Mouse (Mus musculus) frontal cortex, adult (tissue): Measurements from ENCODE around the gene Sox11.

Source experiments
- ATAC-seq: cut with Nextera tagmentation; 2 replicates; pipeline ENCODE4 v1.9.2; 2017; ENCODE audit warnings: mild to moderate bottlenecking, moderate library complexity, mixed read lengths; ENCODE audit not compliant: low TSS enrichment

Sox11 gene

DNA sequence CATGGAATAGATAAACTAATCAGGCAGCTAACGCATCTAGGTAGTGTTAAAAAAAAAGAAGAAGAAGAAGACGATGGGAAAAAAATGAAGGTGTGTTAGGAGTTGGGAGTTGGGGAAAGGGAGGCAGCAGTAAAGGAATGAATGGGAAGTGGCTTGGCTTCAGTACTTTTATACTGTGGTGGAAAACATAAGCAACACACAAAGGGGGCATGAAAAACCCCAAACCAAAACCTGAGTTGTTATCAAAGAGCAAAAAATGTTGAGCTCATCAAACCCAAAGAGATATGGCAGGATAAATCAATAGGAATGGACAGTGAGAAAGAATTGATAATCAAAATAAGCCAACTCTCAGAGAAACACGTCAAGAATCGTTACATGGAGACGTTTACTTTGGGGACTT is 5.6 kb downstream of the Sox11 start:
- no peak for ATAC-seq

DNA sequence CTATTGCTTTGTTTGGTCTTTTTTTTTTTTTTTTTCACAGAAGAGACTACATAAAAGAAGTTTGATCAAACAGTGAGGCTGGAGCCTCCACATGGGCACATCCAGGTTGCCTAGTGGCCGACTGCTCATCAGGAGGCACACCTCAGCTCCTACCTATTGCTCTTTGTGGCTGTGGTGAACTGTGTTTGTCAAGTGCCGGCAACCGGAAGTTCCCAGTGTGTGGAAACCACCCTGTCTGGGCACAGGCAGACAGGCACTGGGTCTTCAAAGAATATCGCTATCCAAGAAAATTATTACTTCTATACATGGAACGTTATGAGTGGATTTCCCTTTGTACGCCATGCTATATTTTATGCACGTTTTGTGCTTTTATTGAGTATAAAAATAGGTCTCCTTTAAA is 6.0 kb downstream of the Sox11 start:
- no peak for ATAC-seq

DNA sequence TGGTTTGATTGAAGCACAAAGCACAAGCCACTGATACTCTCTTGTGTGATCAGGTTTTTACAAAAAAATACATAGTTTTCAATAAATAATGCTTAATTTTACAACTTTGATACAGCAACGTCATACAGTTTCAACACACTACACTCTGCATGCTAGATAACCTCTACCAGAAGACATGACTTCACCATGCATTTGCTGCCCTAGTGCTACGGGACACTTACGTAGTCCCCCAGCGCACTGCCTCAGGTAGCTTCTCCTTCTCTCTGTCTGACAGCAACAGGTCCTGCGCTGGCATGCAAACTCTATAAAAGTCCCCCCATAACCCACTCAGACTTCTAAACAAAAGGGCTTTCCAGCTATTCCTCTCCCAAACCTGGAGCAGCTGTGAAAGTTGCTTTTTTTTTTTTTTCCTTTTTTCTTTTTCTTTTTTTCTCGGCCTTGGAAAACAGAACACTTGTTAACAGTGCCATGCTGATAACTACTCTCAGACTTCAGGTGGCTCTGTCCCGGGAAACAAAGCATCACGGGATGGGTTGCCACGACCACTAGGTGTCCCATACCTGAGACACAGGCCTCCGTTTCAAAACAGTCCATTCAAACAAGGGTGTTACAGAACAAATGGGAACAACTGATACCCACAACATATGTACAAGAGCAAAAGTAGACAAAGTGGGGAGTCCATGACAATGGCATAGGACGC is 6.9 kb downstream of the Sox11 start:
- no peak for ATAC-seq

DNA sequence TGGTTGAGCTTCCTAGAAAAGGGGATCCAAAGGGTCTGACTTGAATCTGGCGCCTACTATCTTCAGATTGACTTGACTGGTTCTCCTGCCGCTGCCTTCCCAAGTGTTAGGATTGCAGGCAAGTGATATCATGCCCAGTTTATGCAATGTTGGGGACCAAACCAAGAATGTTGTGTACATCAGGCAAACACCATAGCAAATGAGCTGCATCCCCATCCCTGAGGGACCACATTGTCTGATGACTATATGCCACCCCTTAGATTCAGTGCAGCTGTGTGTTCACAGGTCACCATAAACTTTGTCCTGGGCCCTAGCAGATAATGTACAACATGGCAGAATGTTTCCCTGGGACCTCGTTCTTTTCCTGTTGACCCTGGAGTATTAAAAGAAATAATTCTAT is 8.8 kb downstream of the Sox11 start:
- no peak for ATAC-seq

DNA sequence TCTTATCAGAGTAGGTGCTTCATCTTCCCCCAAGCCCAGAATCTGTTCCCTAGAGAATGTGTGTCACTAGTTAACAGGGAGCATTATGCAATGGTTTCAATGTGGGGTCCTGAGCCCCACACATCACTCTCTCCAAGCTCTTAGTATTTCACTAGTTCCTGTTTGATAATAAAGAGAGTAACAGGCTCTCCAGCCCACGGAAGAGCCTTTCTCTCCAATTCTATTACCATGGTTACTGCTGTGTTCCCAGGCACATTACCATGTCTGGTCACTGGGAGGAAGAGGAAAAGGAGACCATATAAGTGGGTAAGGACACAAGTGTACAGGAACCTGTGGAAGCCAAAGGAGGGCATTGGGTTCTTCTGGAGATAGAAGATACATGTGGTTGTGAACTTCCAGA is 19.0 kb downstream of the Sox11 start:
- ATAC-seq = peak; percentile 69; the same call in 1 of the 2 replicates

DNA sequence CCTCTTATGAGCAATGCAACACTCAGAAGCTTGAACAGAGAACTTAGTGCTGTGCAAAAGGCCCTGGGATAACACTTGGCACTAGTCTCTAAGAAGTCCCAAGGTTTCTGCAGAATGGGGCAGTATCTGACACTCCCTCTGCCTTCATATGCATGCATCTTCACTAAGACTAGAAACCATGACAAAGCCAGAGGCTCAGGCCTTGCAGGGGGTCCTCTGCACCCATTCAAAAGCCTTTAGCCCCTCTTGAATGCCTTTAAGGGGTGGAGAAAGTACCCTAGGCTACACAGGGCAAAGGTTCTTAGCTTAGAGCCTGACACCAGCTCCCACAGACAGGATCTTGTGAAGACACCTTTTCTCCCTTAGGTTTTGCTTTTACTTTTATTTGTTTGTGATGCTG is 21.7 kb downstream of the Sox11 start:
- ATAC-seq = no peak

DNA sequence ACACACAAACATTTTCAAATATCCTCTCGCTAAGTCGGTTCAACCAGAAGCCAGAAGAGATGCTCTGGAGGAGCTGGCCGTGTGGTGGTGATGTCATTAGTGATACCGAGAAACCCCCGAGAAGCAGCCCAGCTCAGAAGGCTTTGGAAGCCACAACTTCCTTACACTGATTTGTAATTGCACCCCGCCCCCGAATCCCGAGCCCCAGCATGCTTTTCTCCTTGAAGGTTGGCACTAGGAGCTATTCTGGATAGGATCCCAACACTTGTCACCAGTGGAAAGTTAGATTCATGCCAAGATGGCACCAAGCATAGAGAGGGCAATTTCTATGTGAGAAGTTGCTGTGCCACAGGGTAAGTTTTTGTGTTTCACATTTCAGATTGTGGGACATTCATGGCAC is 29.4 kb downstream of the Sox11 start:
- no peak for ATAC-seq

DNA sequence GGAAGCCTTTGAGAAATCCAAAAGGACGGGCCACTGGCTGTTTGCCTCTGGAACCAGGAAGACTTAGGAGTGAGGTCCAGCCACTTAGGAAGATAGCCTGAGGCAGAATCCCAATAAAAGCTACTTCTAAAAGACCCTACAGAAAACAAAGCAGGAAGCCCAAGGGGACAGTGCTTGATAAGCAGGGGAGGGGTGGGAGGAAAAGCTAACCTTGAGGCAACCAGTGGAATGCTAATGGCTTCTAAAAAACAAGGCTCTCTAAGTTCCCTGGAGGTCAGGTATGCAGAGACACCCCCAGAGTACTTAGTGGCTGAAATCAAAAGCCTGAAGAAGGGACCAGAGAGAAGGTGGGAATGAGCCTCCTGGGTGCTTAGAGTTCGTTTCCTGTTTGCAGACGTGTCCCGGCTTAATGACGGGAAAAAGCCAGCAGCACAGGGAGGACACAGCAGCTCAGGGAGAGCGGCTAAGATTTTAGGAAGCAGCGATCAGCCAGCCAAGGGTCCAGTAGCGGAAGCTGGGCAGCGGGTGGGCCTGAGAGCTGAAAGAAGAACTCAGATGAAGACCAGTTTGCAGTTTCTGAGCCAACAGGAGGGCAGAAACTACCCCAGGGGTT is 30.4 kb downstream of the Sox11 start:
- no peak for ATAC-seq

DNA sequence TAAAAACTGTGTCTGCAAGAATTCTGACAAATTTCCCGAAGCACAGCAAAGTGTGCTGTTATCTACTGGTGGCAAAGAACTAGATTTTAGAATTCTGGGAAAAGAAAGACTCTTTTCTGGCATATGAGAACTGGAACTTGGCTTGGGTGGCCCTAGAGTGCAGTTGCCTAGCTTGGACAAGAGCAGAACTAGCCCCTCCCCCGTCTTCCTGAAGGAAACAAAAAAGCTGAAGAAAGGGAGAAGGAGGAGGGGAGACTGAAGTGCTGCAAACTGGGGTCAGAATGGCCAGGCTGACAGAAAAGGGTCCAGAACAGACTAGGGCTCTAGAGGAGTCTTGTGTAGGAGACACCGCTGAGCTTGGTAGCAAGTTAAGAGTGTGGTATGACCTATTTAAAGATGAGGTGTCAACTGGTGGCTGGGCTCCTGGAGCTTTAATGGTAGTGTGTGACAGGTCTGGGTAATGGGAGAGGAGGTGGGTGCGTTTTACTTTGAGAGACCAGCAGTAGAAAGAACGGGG is 31.0 kb downstream of the Sox11 start:
- no peak for ATAC-seq

DNA sequence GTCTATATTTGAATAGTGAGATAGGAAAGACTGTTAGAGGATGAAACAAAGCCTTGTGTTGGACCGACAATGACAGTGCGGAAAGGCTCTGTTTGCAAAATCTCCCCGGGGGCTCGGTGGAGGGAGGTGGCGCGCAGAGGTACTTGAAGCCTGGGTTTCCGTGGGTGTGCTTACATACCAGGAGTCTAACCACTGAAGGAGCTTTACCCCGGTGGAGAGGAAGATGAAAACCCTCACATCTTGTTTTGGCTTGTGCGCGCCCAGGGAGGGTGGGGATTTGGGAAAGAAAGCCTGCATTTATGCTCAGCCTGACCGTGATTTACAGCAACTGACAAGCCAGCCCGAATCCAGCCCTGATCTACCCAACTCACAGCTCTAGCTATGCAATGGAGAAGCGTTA is 31.7 kb downstream of the Sox11 start:
- no peak for ATAC-seq

DNA sequence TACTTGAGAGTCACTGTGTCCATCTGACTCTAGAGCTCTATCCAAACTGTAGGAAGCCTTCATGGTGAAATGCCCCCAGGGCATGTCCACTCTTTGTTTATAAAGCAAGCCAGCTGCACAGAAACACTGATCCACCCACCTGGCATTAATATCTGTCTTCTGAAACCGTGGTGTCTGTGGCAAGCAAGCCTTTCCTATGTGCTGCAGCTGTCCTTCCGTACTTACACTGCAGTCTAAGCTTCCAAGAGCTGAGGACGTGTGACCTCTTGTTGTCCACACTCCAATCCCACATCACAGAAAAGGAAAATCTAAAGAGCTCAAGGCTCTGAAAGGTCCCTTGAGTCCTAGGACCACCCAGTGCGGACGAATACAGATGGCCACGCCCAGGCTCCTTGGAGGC is 32.4 kb downstream of the Sox11 start:
- no peak for ATAC-seq

DNA sequence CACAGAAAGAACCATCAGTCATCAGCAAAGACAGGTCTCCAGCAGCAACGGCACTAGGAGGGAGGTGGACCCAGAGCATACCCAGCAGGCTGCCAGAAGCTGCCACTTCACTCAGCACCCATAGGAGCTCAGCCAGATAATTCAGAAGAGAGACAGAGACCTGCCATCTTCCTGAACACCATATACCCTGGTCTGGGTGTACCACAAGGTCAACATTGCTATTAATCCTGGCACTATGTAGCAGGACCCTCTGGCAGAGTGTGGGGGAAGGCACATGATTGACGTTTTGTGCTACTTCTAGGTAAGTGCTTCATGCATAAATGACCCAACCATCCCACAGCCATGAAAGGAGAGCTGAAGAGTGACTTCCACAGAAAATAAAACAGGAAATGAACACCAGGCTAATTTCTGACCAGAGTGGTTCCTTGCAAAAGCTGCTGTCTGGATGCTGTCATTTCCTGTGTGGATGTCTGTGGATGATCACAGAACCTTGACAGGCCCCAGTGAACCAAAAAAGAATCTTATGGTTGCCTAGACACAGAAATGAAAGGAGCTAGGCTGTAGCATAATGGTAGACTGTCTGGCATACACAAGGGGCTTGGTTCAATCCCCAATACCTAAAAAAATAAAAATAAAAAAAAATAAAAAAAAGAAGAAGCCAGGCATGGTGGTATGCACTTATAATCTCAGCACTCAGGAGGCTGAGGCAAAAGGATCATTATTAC is 37.5 kb downstream of the Sox11 start:
- ATAC-seq = no peak; the same call in 1 of the 2 replicates

DNA sequence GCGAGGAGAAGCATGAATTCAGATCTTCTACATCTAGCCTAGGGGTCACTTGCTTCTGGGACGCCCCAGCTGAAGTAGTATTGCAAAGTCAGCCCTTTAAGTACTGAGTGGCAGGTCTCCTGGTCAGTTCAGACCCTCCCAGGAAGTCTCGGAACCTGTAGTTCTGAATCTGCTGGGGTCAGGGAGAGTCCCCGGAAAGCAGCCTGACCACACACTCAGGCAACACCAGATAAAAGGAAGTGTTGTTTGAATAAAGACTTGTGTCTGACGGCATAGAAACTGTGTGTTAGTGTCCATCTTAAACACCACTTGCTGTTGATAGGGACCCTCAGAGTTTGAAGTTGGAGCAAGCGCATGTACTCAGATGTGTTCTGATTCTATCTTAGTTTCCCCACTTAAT is 39.2 kb downstream of the Sox11 start:
- ATAC-seq = no peak

DNA sequence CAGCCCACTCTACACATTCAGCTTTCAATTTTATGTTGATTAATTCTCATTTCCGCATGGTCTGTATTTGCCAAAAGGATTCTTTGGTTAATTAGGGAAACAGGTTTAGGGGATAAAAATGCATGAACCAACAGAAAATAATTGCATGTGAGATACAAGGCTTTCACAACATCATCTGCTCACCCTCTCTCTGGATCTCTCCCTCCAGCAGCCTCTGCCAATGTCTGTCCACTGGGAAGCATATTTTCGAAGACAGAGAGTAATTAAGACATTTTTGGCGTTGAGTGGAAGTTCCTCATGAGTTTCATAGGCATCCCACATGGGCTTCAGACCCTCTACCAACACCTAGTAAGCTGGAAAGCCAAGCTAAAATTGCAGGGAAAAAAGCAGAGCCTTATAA is 43.7 kb downstream of the Sox11 start:
- no peak for ATAC-seq

DNA sequence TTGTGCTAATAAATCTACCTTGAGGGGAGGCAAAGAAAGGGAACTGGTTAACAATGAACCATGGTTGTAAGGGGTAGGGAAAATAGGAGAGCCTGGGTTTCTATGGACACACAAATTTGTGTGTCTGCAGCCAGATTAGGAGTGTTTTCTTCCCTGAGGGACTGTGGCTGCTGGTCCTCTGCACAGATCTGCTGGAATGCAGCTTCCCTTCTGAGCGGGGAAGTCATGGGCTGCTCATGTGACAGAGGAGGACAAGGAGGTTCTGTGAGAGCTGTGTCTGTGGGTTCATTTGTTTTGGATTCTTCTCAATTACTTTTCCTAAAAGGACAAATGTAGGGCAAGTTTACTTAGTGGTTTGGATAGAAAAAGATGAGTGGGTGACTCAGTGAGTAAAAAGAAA is 48.2 kb downstream of the Sox11 start:
- no peak for ATAC-seq

DNA sequence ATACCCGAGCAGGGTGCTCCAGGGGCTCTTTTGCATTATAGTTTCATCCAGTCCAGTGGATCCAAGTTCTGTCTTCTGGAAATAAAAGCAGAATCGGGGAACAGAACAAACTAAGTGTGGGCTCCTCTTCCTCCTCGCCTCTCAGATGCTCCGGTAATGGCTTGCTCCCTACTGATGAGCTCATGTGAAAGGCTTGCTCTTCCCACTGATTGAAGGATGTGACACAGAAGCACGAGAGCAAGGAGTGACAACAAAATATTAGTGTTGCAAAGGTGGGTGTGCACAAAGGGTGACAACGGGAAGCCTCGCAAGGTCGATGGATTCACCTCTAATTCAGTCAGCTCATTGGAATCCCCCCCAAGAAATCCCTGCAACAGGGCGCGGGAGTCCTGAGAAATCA is 48.6 kb downstream of the Sox11 start:
- ATAC-seq = no peak

DNA sequence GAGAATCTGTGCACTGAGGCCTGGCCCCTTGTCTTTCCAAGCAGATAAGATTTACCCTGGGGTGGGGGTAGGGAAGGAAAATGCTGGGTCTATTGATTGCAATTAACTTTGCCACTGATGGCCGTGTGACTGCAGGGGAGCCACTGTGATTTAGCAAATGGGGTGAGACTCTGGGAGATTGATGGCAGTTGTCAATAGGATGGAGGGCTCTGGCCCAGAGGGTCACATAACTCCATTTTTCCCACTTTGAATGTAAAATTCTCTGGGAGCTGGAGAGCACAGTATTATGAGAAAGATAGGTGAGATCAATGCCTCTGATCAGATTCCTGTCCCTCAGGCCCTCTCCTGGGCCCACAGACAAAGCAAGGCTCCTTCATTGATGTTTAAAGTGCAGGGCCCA is 49.2 kb downstream of the Sox11 start:
- no peak for ATAC-seq
